Mouse (Mus musculus): ENCODE results near the gene Rps6kb2.

- TF ChIP-seq CTCF (IDR thresholded peaks at IDR 0.05; ENCODE audit: borderline replicate concordance, control insufficient read depth, extremely low read depth, insufficient read depth, low read length, poor library complexity) (no peak), POLR2A (IDR thresholded peaks at IDR 0.05; ENCODE audit: control insufficient read depth, extremely low read depth, insufficient read depth, low read length, poor library complexity) (no peak)
Observed at GRCm38 (mm10) chr19:4163543-4163887, 361 bp upstream of the Rps6kb2 start.

All from thymus, adult 2 months (tissue).